In genomic region chr2:48398504-48398903, GRCm38 (mm10) we compare ENCODE assay signal across 21 mouse cellular contexts.
DNase-seq lines count a peak whose midpoint lies in the region; ATAC-seq and TF ChIP-seq lines count a peak whose summit lies in the region.
"Had no signal": no experiment of that assay in that cellular context is flagged by ENCODE, and none has a peak within 500 bp of the region (broad histone marks: within the 10 kb centered on the region; RNA-seq: fewer than 3 reads in every experiment).

No protein-coding gene starts in this region.

- H3K27ac ChIP-seq in heart, embryonic 13.5 days (replicated peaks), result 0 out of 2 replicates have a peak overlapping the region, but pooled peaks have one; percentile 28
- peak overlapping the region; percentile 46 for H3K27ac ChIP-seq in kidney, embryonic 15.5 days
- H3K27ac ChIP-seq in embryonic facial prominence, embryonic 10.5 days (replicated peaks), result no peak overlapping the region
- H3K27ac ChIP-seq: forebrain, embryonic 13.5 days; hindbrain, embryonic 14.5 days; left cerebral cortex, adult 2 months; liver, embryonic 13.5 days; midbrain, embryonic 12.5 days had no signal

- no peak overlapping the region for H3K4me3 ChIP-seq in heart, embryonic 13.5 days
- no peak overlapping the region for H3K4me3 ChIP-seq in kidney, embryonic 15.5 days (replicated peaks)
- H3K4me3 ChIP-seq in myocyte, result no peak overlapping the region
- H3K4me3 ChIP-seq in embryonic facial prominence, embryonic 10.5 days, result no peak overlapping the region
- H3K4me3 ChIP-seq: forebrain, embryonic 13.5 days; left cerebral cortex, adult 2 months; liver, embryonic 13.5 days; midbrain, embryonic 12.5 days had no signal

- no peak overlapping the region for H3K9ac ChIP-seq in heart, embryonic 13.5 days
- no peak overlapping the region for H3K9ac ChIP-seq in kidney, embryonic 15.5 days
- H3K9ac ChIP-seq: forebrain, embryonic 13.5 days; hindbrain, embryonic 14.5 days; liver, embryonic 13.5 days; midbrain, embryonic 12.5 days had no signal

- no peak overlapping the region for H3ac ChIP-seq in myocyte (ENCODE audit: control insufficient read depth, insufficient read length)

- no peak overlapping the region for H3K4me2 ChIP-seq in heart, embryonic 13.5 days
- H3K4me2 ChIP-seq in kidney, embryonic 15.5 days, result no peak overlapping the region
- peak overlapping the region; percentile 37 for H3K4me2 ChIP-seq in myocyte (ENCODE audit: low read depth)
- H3K4me2 ChIP-seq: forebrain, embryonic 13.5 days; hindbrain, embryonic 14.5 days; liver, embryonic 13.5 days; midbrain, embryonic 12.5 days had no signal

- peaks cover 15% of the 10 kb centered on the region for H3K4me1 ChIP-seq in heart, embryonic 13.5 days
- 0 out of 2 replicates have a peak, but pooled peaks cover 4% of the 10 kb centered on the region for H3K4me1 ChIP-seq in kidney, embryonic 15.5 days
- peaks cover 5% of the 10 kb centered on the region; the same call in 1 of the 2 replicates for H3K4me1 ChIP-seq in embryonic facial prominence, embryonic 10.5 days
- H3K4me1 ChIP-seq: forebrain, embryonic 13.5 days; midbrain, embryonic 12.5 days had no signal

- 44% methylated on average over 1 of the region's 1 CpGs for WGBS in heart, embryonic 13.5 days
- 84% methylated on average over 1 of the region's 1 CpGs for WGBS in kidney, embryonic 15.5 days
- WGBS in embryonic facial prominence, embryonic 10.5 days, result 91% methylated on average over 1 of the region's 1 CpGs

- no peaks in the 10 kb centered on the region for H3K27me3 ChIP-seq in heart, embryonic 13.5 days (replicated peaks)
- H3K27me3 ChIP-seq in kidney, embryonic 15.5 days, result no peaks in the 10 kb centered on the region
- no peaks in the 10 kb centered on the region for H3K27me3 ChIP-seq in myocyte (ENCODE audit: control insufficient read depth, insufficient read depth, insufficient read length)
- no peaks in the 10 kb centered on the region for H3K27me3 ChIP-seq in embryonic facial prominence, embryonic 10.5 days (replicated peaks; ENCODE audit: low read depth, poor library complexity, severe bottlenecking)
- H3K27me3 ChIP-seq: forebrain, embryonic 13.5 days; liver, embryonic 13.5 days; midbrain, embryonic 12.5 days had no signal

- no peak for TF ChIP-seq POLR2A in myocyte (IDR thresholded peaks at IDR 0.05; ENCODE audit: insufficient read length, low read depth)

- no peaks in the 10 kb centered on the region for H3K9me3 ChIP-seq in heart, embryonic 13.5 days
- no peaks in the 10 kb centered on the region for H3K9me3 ChIP-seq in kidney, embryonic 15.5 days (replicated peaks)
- no peaks in the 10 kb centered on the region for H3K9me3 ChIP-seq in embryonic facial prominence, embryonic 10.5 days
- H3K9me3 ChIP-seq: forebrain, embryonic 13.5 days; liver, embryonic 13.5 days; midbrain, embryonic 12.5 days had no signal

- no peak for DNase-seq in heart, postnatal 14 days
- no peak for DNase-seq in kidney, postnatal 25 days
- no peak for DNase-seq in embryonic facial prominence, embryonic 10.5 days (ENCODE audit: low spot score)
- DNase-seq in cerebellum, postnatal 36 days, result no peak
- DNase-seq: adrenal gland, postnatal 10 days; cerebellum, adult 2 months; cerebellum, postnatal 25 days; embryo, embryonic 11 days; gastrocnemius, postnatal 36 days; liver, embryonic 13.5 days; lung, adult 2 months; lung, postnatal 14 days; thymus, postnatal 25 days had no signal

- ATAC-seq in heart, embryonic 13.5 days (ENCODE audit: extremely low read depth, insufficient number of reproducible peaks, low FRiP score, low TSS enrichment), result no peak
- ATAC-seq in kidney, embryonic 15.5 days (replicated peaks; ENCODE audit: low FRiP score), result no peak
- ATAC-seq: forebrain, embryonic 13.5 days; inflammation-experienced regulatory T-cells, adult 6 months had no signal

- intact Hi-C loops in heart, postnatal 14 days (cut with DNase I), result no loop called here

- no peaks in the 10 kb centered on the region for H3K36me3 ChIP-seq in heart, embryonic 13.5 days
- H3K36me3 ChIP-seq in kidney, embryonic 15.5 days, result no peaks in the 10 kb centered on the region
- no peaks in the 10 kb centered on the region for H3K36me3 ChIP-seq in myocyte (ENCODE audit: control insufficient read depth, insufficient read depth)
- H3K36me3 ChIP-seq in embryonic facial prominence, embryonic 10.5 days (replicated peaks), result no peaks in the 10 kb centered on the region
- H3K36me3 ChIP-seq: liver, embryonic 13.5 days; midbrain, embryonic 12.5 days had no signal

- H3K79me2 ChIP-seq in myocyte (ENCODE audit: control insufficient read depth, insufficient read depth), result no peaks in the 10 kb centered on the region

TF ChIP-seq in myocyte, 11 proteins besides CTCF, POLR2A, EP300 and RAD21:
- TF ChIP-seq E2F4 (IDR thresholded peaks at IDR 0.05; ENCODE audit: insufficient read depth) (no peak), CEBPB (IDR thresholded peaks at IDR 0.05; ENCODE audit: insufficient read depth, poor library complexity, severe bottlenecking) (no peak)
